Mouse (Mus musculus): ENCODE measurements around the gene Aunip. TPM values are rescaled to one million over a fixed set of nuclear protein-coding genes. Genes with fewer than 3 reads are reported as not detected.

Gene Aunip
- polyA plus RNA-seq, 1 experiment from 2014 or later: 8.1 TPM

DNA sequence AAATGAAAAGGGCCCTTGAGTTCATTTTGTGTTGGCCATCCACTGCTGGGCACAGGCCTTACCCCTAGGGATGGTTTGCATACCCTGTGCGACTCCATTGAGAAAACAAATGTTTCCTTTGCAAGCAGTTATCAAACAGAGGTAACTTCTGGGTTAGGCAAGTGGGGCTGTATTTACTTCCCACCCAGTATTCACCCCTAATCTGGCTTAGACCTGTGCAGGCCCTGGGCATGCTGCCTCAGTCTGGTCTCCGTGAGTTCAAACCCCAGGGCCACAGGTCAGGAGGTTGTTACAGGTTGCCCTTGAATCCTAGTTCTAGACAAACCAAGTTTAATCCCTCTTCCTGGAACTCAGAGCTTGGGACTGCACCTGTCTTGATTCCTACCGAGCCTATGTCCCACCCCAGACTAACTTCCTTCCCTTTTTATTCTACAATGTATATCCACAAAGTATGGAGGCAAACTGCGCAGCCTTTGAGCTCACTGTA lies 5.5 kb upstream of the Aunip start:
- Histone ChIP-seq H3K4me1 (no peaks in the 10 kb centered on the region), H3K9me3 (no peaks in the 10 kb centered on the region), H3K9ac (no peak overlapping the region), H3K27me3 (replicated peaks) (no peaks in the 10 kb centered on the region), H3K4me2 (replicated peaks) (no peak overlapping the region), H3K27ac (no peak overlapping the region), H3K36me3 (peaks cover 11% of the 10 kb centered on the region; the same call in 1 of the 2 replicates), H3K4me3 (no peak overlapping the region)
- ATAC-seq (ENCODE audit: low FRiP score, low read depth): no peak
- WGBS: 94% methylated on average over 4 of the region's 4 CpGs

DNA sequence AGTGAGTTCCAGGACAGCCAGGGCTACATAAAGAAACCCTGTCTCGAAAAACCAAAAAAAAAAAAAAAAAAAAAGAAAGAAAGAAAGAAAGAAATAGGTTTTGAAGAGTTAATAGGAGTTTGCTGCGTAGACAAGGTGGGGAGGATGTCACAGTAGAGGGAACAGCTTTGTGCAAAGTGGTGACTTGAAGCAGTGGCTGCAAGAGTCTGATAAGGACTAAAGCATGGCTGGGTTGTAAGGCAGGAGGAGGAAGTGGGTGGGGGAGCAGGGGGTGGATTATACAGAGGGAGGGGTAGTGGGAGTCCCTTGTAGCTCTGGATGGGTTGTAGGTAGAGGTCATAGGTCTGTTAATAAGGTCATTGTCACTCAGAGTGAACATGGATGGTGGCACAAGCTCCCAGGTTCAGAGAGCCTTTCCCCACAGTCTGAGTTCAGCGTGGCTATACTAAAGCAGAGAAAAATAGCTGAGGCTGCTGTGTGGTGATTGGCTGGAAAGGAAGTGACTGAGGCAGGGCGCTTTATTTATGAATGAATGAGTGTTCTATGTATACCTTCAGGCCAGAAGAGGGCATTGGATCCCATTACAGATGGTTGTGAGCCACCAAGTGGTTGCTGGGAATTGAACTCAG lies 4.7 kb upstream of the Aunip start:
- H3K27ac ChIP-seq: no peak overlapping the region
- no peak overlapping the region for H3K4me2 ChIP-seq (replicated peaks)
- peaks cover 11% of the 10 kb centered on the region; the same call in 1 of the 2 replicates for H3K36me3 ChIP-seq
- no peak overlapping the region for H3K9ac ChIP-seq
- H3K9me3 ChIP-seq: no peaks in the 10 kb centered on the region
- no peak for ATAC-seq (ENCODE audit: low FRiP score, low read depth)
- H3K4me3 ChIP-seq: no peak overlapping the region
- H3K27me3 ChIP-seq (replicated peaks): no peaks in the 10 kb centered on the region
- H3K4me1 ChIP-seq: peaks cover 1% of the 10 kb centered on the region; the same call in 1 of the 2 replicates
- WGBS: 83% methylated on average over 3 of the region's 4 CpGs

GRCm38 (mm10) chr4:134506713-134507112 lies 4.1 kb upstream of the Aunip start:
- Histone ChIP-seq H3K36me3 (peaks cover 11% of the 10 kb centered on the region; the same call in 1 of the 2 replicates), H3K27me3 (replicated peaks) (no peaks in the 10 kb centered on the region), H3K4me1 (peaks cover 3% of the 10 kb centered on the region; the same call in 1 of the 2 replicates), H3K4me3 (no peak overlapping the region), H3K9me3 (no peaks in the 10 kb centered on the region), H3K27ac (no peak overlapping the region), H3K4me2 (replicated peaks) (no peak overlapping the region), H3K9ac (no peak overlapping the region)
- 90% methylated on average over 19 of the region's 19 CpGs for WGBS
- no peak for ATAC-seq (ENCODE audit: low FRiP score, low read depth)

- WGBS: 79% methylated on average over 4 of the region's 4 CpGs
- no peak overlapping the region for H3K4me3 ChIP-seq
- no peaks in the 10 kb centered on the region for H3K9me3 ChIP-seq
- H3K36me3 ChIP-seq: peaks cover 11% of the 10 kb centered on the region; the same call in 1 of the 2 replicates
- H3K27me3 ChIP-seq (replicated peaks): no peaks in the 10 kb centered on the region
- H3K9ac ChIP-seq: no peak overlapping the region
- H3K4me1 ChIP-seq: peaks cover 11% of the 10 kb centered on the region; the same call in 1 of the 2 replicates
- peak overlapping the region; percentile 88; the same call in 1 of the 2 replicates for H3K4me2 ChIP-seq (replicated peaks)
- H3K27ac ChIP-seq: no peak overlapping the region
- ATAC-seq (ENCODE audit: low FRiP score, low read depth): 0 out of 2 replicates have a peak, but pooled peaks have one; percentile 27
These were observed 403 bp upstream of the Aunip start for GRCm38 (mm10) chr4:134510396-134510795.

GRCm38 (mm10) chr4:134511730-134512129 lies 931 bp downstream of the Aunip start:
- Histone ChIP-seq H3K9me3 (no peaks in the 10 kb centered on the region), H3K9ac (0 out of 2 replicates have a peak overlapping the region, but pooled peaks have one; percentile 40), H3K27me3 (replicated peaks) (no peaks in the 10 kb centered on the region), H3K4me1 (peaks cover 11% of the 10 kb centered on the region; the same call in 1 of the 2 replicates), H3K36me3 (peaks cover 11% of the 10 kb centered on the region; the same call in 1 of the 2 replicates), H3K4me3 (no peak overlapping the region), H3K4me2 (replicated peaks) (peak overlapping the region; percentile 88), H3K27ac (no peak overlapping the region)
- 82% methylated on average over 6 of the region's 6 CpGs for WGBS
- no peak for ATAC-seq (ENCODE audit: low FRiP score, low read depth)

- Histone ChIP-seq H3K27ac (no peak overlapping the region), H3K9ac (0 out of 2 replicates have a peak overlapping the region, but pooled peaks have one; percentile 17), H3K4me2 (replicated peaks) (peak overlapping the region; percentile 52), H3K4me3 (no peak overlapping the region), H3K4me1 (peaks cover 11% of the 10 kb centered on the region; the same call in 1 of the 2 replicates), H3K27me3 (replicated peaks) (no peaks in the 10 kb centered on the region), H3K9me3 (no peaks in the 10 kb centered on the region), H3K36me3 (peaks cover 2% of the 10 kb centered on the region; the same call in 1 of the 2 replicates)
- ATAC-seq (ENCODE audit: low FRiP score, low read depth): no peak
- WGBS: 14% methylated on average over 15 of the region's 15 CpGs
These were observed 2.0 kb downstream of the Aunip start for GRCm38 (mm10) chr4:134512798-134513197.

DNA sequence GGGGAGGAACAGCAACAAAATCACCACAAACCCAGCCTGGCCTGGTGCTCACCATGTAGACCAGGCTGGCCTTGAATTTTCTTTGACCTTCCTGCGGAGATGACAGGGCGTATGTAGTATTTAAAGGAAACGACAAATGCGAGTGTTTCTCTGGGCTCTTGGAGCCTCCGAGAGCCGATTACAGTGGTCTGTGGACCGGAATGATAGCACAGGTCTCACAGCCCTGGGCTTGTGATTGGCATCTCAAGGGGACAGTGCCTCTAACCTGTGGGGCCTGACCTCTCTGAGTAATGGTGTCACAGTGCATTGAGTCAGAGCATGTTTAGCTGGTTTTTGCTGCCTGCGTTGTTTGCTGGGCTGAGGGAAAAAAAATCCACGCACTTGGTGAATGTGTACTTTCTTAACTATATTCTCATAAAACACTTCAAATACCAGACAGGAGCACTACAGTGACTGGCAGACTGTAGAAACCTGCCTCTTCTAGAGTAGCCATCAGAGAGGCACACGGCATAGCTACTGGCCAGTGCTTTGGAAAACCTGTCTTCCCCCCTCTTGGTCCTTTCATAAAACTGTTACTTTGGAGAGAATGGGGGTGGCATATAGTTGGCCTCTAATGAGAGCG lies 3.6 kb downstream of the Aunip start:
- H3K4me1 ChIP-seq: peaks cover 11% of the 10 kb centered on the region; the same call in 1 of the 2 replicates
- no peaks in the 10 kb centered on the region for H3K9me3 ChIP-seq
- H3K27ac ChIP-seq: no peak overlapping the region
- WGBS: 92% methylated on average over 11 of the region's 11 CpGs
- H3K9ac ChIP-seq: no peak overlapping the region
- no peak overlapping the region for H3K4me3 ChIP-seq
- no peaks in the 10 kb centered on the region for H3K36me3 ChIP-seq
- H3K4me2 ChIP-seq (replicated peaks): no peak overlapping the region
- no peaks in the 10 kb centered on the region for H3K27me3 ChIP-seq (replicated peaks)
- no peak for ATAC-seq (ENCODE audit: low FRiP score, low read depth)

DNA sequence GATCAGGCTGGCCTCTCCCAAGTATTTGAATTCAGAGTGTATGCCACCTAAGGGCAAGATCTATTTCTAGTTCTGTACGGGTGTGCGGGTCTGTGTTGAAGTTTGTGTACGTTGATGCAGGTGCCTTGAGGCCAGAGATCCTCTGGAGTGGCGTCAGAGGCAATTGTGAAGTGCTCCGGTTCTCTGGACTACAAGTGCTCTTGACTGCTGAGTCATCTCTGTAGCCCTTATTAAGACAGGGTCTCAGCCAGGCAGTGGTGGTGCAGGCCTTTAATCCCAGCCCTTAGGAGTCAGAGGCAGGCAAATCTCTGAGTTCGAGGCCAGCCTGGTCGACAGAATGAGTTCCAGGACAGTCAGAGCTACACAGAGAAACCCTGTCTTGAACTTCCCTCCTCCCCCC lies 4.8 kb downstream of the Aunip start:
- no peak for ATAC-seq (ENCODE audit: low FRiP score, low read depth)
- Histone ChIP-seq H3K4me2 (replicated peaks) (no peak overlapping the region), H3K27ac (no peak overlapping the region), H3K4me1 (peaks cover 11% of the 10 kb centered on the region; the same call in 1 of the 2 replicates), H3K9ac (no peak overlapping the region), H3K9me3 (no peaks in the 10 kb centered on the region), H3K27me3 (replicated peaks) (no peaks in the 10 kb centered on the region), H3K4me3 (no peak overlapping the region), H3K36me3 (peaks cover 3% of the 10 kb centered on the region; the same call in 1 of the 2 replicates)
- 88% methylated on average over 7 of the region's 7 CpGs for WGBS

DNA sequence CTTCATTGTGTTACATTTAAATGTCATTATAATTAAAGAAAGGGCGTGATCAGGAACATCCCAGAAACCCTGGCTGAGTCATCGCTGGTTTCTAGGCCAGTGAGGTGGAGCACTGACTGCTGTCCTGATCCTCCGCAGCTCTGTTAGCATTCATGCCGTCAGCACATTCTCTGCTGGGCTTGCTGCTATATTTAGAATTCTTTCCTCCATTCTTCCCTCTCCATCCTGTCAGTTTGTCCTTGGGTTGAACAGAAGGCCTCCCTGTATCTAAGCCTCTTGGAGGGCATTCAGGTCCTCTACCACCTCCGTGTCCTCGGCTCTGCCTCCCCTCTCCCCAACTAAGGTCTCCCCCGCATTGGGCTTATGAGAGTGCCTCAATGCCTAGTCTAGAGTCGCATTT lies 6.2 kb downstream of the Aunip start:
- no peaks in the 10 kb centered on the region for H3K9me3 ChIP-seq
- H3K27me3 ChIP-seq (replicated peaks): no peaks in the 10 kb centered on the region
- ATAC-seq (ENCODE audit: low FRiP score, low read depth): no peak
- H3K4me2 ChIP-seq (replicated peaks): no peak overlapping the region
- peaks cover 6% of the 10 kb centered on the region; the same call in 1 of the 2 replicates for H3K4me1 ChIP-seq
- WGBS: 91% methylated on average over 8 of the region's 8 CpGs
- H3K4me3 ChIP-seq: no peak overlapping the region
- H3K27ac ChIP-seq: no peak overlapping the region
- peaks cover 10% of the 10 kb centered on the region for H3K36me3 ChIP-seq
- H3K9ac ChIP-seq: no peak overlapping the region

- H3K27ac ChIP-seq: no peak overlapping the region
- H3K27me3 ChIP-seq (replicated peaks): no peaks in the 10 kb centered on the region
- peaks cover 2% of the 10 kb centered on the region; the same call in 1 of the 2 replicates for H3K4me1 ChIP-seq
- H3K4me3 ChIP-seq: no peak overlapping the region
- no peak overlapping the region for H3K9ac ChIP-seq
- H3K36me3 ChIP-seq: peaks cover 10% of the 10 kb centered on the region
- H3K4me2 ChIP-seq (replicated peaks): no peak overlapping the region
- H3K9me3 ChIP-seq: no peaks in the 10 kb centered on the region
- WGBS: 90% methylated on average over 10 of the region's 10 CpGs
- no peak for ATAC-seq (ENCODE audit: low FRiP score, low read depth)
These were observed 6.9 kb downstream of the Aunip start for GRCm38 (mm10) chr4:134517719-134518118.

DNA sequence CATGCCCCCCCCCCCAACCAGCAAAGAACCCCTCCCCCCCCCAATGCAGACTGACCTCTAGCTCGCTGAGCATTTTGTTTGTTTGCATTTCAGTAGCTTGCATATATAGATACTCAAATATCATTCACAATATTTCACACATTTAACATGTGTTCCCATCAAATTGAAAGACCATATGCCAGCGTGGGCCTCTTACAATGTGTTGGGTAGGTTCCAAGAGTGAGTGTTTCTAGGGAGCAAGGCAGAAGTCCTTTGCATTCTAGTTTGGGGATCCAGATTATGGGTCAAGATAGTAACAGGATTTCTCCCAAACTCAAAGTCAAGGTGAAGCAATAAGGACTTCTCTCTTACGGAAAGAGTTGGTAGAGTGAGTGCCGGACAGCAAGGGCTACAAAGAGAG lies 7.7 kb downstream of the Aunip start:
- ATAC-seq (ENCODE audit: low FRiP score, low read depth): no peak
- Histone ChIP-seq H3K27me3 (replicated peaks) (no peaks in the 10 kb centered on the region), H3K27ac (no peak overlapping the region), H3K4me2 (replicated peaks) (no peak overlapping the region), H3K4me1 (no peaks in the 10 kb centered on the region), H3K36me3 (peaks cover 14% of the 10 kb centered on the region), H3K9me3 (no peaks in the 10 kb centered on the region), H3K4me3 (no peak overlapping the region), H3K9ac (no peak overlapping the region)
- 94% methylated on average over 4 of the region's 4 CpGs for WGBS

- no peak overlapping the region for H3K4me3 ChIP-seq
- H3K9me3 ChIP-seq: no peaks in the 10 kb centered on the region
- H3K4me2 ChIP-seq (replicated peaks): no peak overlapping the region
- H3K9ac ChIP-seq: no peak overlapping the region
- no peak overlapping the region for H3K27ac ChIP-seq
- H3K36me3 ChIP-seq: peaks cover 20% of the 10 kb centered on the region
- H3K27me3 ChIP-seq (replicated peaks): no peaks in the 10 kb centered on the region
- ATAC-seq (ENCODE audit: low FRiP score, low read depth): no peak
- H3K4me1 ChIP-seq: no peaks in the 10 kb centered on the region
These were observed 8.5 kb downstream of the Aunip start for GRCm38 (mm10) chr4:134519281-134519680.
